Mouse (Mus musculus): ENCODE results near the gene Actg1. TPM values are rescaled to one million over a fixed set of nuclear protein-coding genes. Genes with fewer than 3 reads are reported as not detected.
A peak's percentile ranks its signal among the peaks of the same experiment; 100 is the strongest.

Actg1 gene
- polyA plus RNA-seq, 1 experiment = 785 TPM

DNA sequence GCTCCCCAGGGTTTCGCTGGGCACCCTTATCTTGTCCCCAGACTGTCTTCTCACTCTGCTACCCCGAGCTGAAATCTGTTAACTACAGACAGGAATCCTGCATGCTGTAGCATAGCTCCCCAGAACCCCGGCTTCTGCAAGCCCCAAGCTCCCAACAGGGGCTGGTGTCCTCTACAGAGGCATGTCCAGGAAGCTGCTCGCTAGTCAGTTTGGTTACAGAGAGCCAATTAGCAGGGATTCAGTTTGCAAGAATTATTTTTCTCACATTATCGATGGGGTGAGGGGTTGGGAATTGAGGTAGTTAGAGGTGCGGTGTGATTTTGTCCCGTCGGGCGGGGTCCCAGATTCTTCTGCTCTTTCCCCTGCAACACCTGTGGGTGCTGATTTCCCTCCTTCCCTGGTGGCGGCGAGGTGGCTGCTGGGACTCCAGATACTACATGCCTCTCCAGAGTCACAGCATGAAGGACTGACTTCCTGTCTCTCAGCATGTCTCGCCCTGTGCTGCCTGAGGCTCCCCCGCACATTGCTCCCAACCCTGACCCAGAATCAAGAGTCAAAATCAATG lies 31.6 kb downstream of the Actg1 start:
- H3K4me1 ChIP-seq (ENCODE audit: control insufficient read depth, insufficient read depth, low read length) = peaks cover 12% of the 10 kb centered on the region
- WGBS = 9% methylated on average over 13 of the region's 13 CpGs
- H3K27ac ChIP-seq (ENCODE audit: insufficient read depth, low read depth, low read length) = peak overlapping the region; percentile 89
- H3K4me3 ChIP-seq (ENCODE audit: insufficient read depth, low read depth, low read length) = peak overlapping the region; percentile 59
- TF ChIP-seq POLR2A (IDR thresholded peaks at IDR 0.05; ENCODE audit: insufficient read depth, low read depth, low read length) (no peak), CTCF (IDR thresholded peaks at IDR 0.05; ENCODE audit: insufficient read depth, low read depth, low read length) (no peak)

DNA sequence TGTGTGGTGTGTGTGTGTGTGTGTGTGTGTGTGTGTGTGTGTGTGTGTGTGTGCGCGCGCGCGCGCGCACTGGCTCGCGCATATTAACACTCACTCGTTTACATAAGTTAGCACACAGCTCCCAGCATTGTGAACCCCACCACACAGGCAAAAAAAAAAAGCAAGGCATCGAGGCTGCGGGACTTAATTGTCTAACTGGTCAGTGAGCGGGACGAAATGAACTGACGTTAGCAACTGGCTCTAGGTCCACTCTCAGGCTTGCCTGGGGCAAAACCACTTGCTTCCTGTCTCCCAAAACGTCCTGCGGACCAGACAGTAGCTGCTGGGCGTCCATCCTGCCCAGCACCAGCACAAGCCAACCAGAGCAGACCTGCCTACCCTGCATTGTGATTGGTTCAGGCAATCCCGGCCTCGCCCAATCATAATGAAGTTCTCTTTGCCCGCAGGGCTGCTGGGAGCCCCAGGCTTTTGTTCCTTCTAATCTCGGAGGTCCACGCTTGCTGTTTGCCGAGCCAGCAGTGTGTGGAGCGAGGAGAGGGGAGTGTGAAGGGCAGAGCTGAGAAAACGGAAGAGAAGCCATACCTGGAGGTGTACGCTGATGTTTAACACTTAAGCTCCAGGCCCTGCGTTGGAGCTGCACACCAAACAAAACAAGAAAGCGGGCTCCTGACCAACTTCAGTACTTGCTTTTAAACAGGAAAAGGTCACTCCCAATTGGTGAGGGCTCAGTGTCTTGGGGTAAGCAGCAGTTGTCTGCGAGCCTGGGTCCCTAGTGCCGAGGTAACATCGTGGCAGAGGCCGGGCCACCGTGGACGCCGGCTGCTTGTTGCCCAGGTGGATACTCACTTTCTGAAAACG lies 32.3 kb downstream of the Actg1 start:
- Histone ChIP-seq H3K4me1 (ENCODE audit: control insufficient read depth, insufficient read depth, low read length) (peaks cover 18% of the 10 kb centered on the region), H3K27ac (ENCODE audit: insufficient read depth, low read depth, low read length) (peak overlapping the region; percentile 94), H3K4me3 (ENCODE audit: insufficient read depth, low read depth, low read length) (peak overlapping the region; percentile 59)
- under 1% methylated on average over 37 of the region's 37 CpGs for WGBS
- TF ChIP-seq POLR2A (IDR thresholded peaks at IDR 0.05; ENCODE audit: insufficient read depth, low read depth, low read length) = peak; percentile 93
- no peak for TF ChIP-seq CTCF (IDR thresholded peaks at IDR 0.05; ENCODE audit: insufficient read depth, low read depth, low read length)

DNA sequence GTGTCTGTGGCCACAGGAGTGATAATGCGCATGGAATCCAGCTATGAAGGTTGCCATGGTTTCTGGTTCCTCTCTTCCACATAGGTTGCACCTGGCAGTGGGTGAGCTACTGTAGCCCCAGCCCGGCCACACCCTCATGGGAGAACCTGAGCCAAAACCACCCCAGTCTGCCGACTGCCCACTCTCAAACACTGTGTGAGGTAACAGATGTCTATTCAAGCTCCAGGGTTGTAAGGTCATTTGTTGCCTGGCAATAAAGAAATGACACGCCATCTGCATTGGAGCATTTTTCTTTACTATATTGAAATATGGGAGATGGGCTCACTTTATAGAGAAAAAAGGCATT lies 33.0 kb downstream of the Actg1 start:
- Histone ChIP-seq H3K27ac (ENCODE audit: insufficient read depth, low read depth, low read length) (peak overlapping the region; percentile 94), H3K4me3 (ENCODE audit: insufficient read depth, low read depth, low read length) (no peak overlapping the region), H3K4me1 (ENCODE audit: control insufficient read depth, insufficient read depth, low read length) (peaks cover 19% of the 10 kb centered on the region)
- TF ChIP-seq CTCF (IDR thresholded peaks at IDR 0.05; ENCODE audit: insufficient read depth, low read depth, low read length) (no peak), POLR2A (IDR thresholded peaks at IDR 0.05; ENCODE audit: insufficient read depth, low read depth, low read length) (no peak)
- WGBS = 14% methylated on average over 4 of the region's 4 CpGs

DNA sequence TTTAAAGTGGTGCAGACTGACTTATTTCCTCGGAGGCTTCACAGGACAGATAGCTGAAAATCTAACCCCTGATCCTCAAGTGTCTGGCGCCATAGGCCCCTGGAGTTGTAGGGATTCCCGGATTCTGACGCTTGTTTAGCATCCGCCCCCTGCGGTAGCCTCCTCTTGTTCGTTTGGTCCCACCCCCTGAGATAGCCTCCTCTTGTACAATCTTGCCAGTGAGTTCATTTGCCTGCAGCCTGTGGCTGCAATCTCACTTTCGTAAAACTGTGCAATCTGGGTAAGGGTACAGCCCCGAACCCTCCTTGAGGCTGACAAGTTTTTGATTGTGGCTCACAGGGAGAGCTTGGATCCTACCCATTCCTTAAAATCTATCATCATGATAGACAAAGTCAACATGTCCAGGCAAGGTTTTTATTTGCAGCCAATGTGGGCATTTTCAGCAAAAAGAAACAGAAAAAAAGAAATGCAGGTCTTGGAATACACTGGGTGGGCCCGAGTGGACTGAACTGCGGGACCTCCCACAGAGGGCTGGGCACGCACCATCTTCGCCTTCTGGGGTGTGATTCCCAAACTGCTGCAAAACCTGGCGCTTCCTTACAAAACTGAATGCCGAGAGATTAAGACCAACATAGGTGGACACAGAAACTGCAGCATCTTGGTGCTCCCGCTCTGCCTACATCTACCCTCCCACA lies 33.5 kb downstream of the Actg1 start:
- Histone ChIP-seq H3K27ac (ENCODE audit: insufficient read depth, low read depth, low read length) (peak overlapping the region; percentile 94), H3K4me1 (ENCODE audit: control insufficient read depth, insufficient read depth, low read length) (peaks cover 19% of the 10 kb centered on the region), H3K4me3 (ENCODE audit: insufficient read depth, low read depth, low read length) (no peak overlapping the region)
- no peak for TF ChIP-seq CTCF (IDR thresholded peaks at IDR 0.05; ENCODE audit: insufficient read depth, low read depth, low read length)
- no peak for TF ChIP-seq POLR2A (IDR thresholded peaks at IDR 0.05; ENCODE audit: insufficient read depth, low read depth, low read length)
- 54% methylated on average over 16 of the region's 16 CpGs for WGBS

DNA sequence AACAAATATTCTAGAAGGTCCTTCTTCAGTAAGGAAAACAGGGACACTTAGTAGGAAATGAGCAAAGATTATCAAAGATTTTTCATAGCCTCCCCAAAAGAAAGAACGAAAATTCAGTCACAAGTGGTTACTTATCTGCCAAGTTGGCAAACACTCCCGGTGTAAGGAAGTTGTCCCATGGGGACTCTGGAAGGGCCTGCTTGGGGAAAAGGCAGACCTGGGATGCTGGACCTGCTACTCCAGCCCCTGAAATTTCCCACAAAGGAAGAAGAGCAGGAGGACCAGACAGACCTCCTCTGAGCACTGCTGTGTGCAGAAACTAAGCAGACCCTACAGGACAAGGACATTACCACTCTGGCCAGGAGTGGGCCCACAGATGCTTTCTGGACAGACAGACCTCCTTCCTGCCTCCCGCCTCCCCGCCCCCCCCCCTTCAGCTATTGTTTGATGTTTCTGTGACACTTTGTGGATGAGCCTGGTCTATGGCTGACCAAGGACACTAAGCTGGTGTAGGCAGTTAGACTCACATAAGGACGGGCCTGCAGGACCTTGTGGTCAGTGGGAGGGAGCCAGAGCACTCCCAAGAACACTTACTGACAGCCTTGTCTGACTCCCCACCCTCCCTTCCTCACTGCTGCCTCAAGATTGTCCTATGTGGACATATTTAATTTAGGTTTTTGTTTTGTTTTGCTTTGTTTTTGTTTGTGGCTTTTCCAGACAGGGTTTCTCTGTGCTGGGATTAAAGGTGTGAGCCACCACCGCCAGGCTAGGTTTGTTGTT lies 34.2 kb downstream of the Actg1 start:
- TF ChIP-seq POLR2A (IDR thresholded peaks at IDR 0.05; ENCODE audit: insufficient read depth, low read depth, low read length) = no peak
- no peak for TF ChIP-seq CTCF (IDR thresholded peaks at IDR 0.05; ENCODE audit: insufficient read depth, low read depth, low read length)
- no peak overlapping the region for H3K27ac ChIP-seq (ENCODE audit: insufficient read depth, low read depth, low read length)
- no peak overlapping the region for H3K4me3 ChIP-seq (ENCODE audit: insufficient read depth, low read depth, low read length)
- 73% methylated on average over 6 of the region's 6 CpGs for WGBS
- peaks cover 19% of the 10 kb centered on the region for H3K4me1 ChIP-seq (ENCODE audit: control insufficient read depth, insufficient read depth, low read length)

DNA sequence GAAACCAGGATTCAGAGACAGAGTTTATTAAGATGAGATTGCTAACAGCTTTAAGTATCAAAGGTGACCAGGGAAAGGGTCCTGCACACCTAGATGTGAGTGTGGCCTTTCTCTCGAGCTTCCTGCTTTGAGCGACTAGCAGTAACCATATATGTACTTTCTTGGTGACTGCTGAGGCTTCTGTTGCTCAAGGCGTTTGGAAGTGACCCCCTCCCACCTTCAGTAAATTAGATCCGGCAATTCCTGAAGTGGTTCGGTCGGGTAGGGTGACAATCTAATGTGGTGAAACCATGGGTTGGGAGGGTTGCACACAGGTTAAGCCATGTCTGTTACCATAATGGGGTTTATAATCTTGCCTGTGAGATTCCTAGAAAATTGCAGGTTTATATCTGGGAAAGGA lies 36.3 kb downstream of the Actg1 start:
- Histone ChIP-seq H3K27ac (ENCODE audit: insufficient read depth, low read depth, low read length) (no peak overlapping the region), H3K4me1 (ENCODE audit: control insufficient read depth, insufficient read depth, low read length) (peaks cover 22% of the 10 kb centered on the region), H3K4me3 (ENCODE audit: insufficient read depth, low read depth, low read length) (no peak overlapping the region)
- 89% methylated on average over 6 of the region's 6 CpGs for WGBS
- TF ChIP-seq POLR2A (IDR thresholded peaks at IDR 0.05; ENCODE audit: insufficient read depth, low read depth, low read length) (no peak), CTCF (IDR thresholded peaks at IDR 0.05; ENCODE audit: insufficient read depth, low read depth, low read length) (no peak)

DNA sequence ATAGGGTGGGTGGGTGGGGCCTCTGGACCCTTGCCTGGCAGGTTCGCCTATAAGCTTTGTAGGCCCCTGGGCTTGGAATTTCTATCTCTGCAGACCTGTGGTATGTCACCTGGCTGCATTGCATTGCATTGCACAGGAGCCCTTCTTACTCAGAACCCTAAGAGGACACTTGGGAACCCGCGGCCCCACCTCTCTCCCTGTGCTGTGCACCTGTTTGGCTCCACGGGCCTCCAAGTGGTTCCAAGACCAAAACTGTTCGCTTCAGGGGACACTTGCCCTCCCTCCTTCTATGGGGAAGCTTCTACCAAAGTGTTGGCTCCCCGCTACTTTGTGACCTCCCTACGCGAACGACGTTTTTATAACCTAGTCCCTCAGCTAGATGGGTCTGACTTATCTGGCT lies 36.8 kb downstream of the Actg1 start:
- Histone ChIP-seq H3K27ac (ENCODE audit: insufficient read depth, low read depth, low read length) (no peak overlapping the region), H3K4me3 (ENCODE audit: insufficient read depth, low read depth, low read length) (no peak overlapping the region), H3K4me1 (ENCODE audit: control insufficient read depth, insufficient read depth, low read length) (peaks cover 22% of the 10 kb centered on the region)
- TF ChIP-seq POLR2A (IDR thresholded peaks at IDR 0.05; ENCODE audit: insufficient read depth, low read depth, low read length) (no peak), CTCF (IDR thresholded peaks at IDR 0.05; ENCODE audit: insufficient read depth, low read depth, low read length) (no peak)
- 67% methylated on average over 10 of the region's 10 CpGs for WGBS

DNA sequence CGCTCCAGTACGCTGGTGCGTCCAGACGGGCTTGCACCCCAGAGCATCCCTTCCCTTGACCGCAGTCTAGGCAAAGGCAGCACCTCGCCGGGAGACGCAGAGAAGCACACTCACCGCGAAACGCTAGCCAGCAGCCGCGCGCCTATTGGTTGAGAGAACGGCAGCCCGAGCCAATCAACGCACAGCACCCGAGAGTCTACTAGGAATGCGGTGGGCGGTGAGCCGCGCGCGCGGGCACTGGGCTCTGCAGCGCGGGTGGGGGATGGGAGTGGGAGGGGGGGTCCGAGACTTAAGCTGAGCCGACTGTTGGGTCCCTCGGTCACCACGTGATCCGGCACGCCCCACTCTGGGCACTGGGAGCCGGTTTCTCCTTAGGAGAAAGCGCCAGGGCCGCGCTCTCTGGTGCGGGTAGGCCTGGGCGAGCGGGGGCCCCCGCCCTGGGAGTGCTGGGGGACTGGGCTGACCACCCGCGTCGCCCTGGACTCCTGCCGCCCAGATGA lies 37.5 kb downstream of the Actg1 start:
- H3K27ac ChIP-seq (ENCODE audit: insufficient read depth, low read depth, low read length) = peak overlapping the region; percentile 85
- peak overlapping the region; percentile 59 for H3K4me3 ChIP-seq (ENCODE audit: insufficient read depth, low read depth, low read length)
- under 1% methylated on average over 45 of the region's 45 CpGs for WGBS
- peak; percentile 48; the same call in 1 of the 2 replicates for TF ChIP-seq POLR2A (IDR thresholded peaks at IDR 0.05; ENCODE audit: insufficient read depth, low read depth, low read length)
- no peak for TF ChIP-seq CTCF (IDR thresholded peaks at IDR 0.05; ENCODE audit: insufficient read depth, low read depth, low read length)
- peaks cover 26% of the 10 kb centered on the region for H3K4me1 ChIP-seq (ENCODE audit: control insufficient read depth, insufficient read depth, low read length)
